Mouse (Mus musculus) ES-E14 (cell line): ENCODE measurements around the gene Erich3. TPM values are rescaled to one million over a fixed set of nuclear protein-coding genes. Genes with fewer than 3 reads are reported as not detected.

ENCODE experiments used
- DNase-seq: peaks from one replicate; pipeline ENCODE4 v3.0.0-alpha.2; 2013; ENCODE audit warnings: low read depth, low spot score
- H3K27ac ChIP-seq: 2 replicates; pipeline ENCODE4 v1.5.1; 2012; ENCODE audit warnings: low read depth, mild to moderate bottlenecking, low read length, moderate library complexity, mixed read lengths; ENCODE audit not compliant: poor library complexity, insufficient read depth, severe bottlenecking
- H3K36me3 ChIP-seq: 2 replicates; pipeline ENCODE4 v1.6.1; 2012; ENCODE audit warnings: mild to moderate bottlenecking, low read length, moderate library complexity, mixed read lengths; ENCODE audit not compliant: control insufficient read depth, poor library complexity, insufficient read depth, severe bottlenecking
- H3K4me1 ChIP-seq, 2 experiments: fragments of 150-350 bp in 1 of 2; sonication (generic) in 1 of 2; 2 replicates each; pipeline ENCODE4 v1.6.1; 2012; ENCODE audit warnings: low read length in 2 of 2, mild to moderate bottlenecking in 1 of 2, mixed read lengths in 1 of 2; ENCODE audit not compliant: control insufficient read depth in 2 of 2, insufficient read depth in 2 of 2, poor library complexity in 1 of 2
- H3K4me3 ChIP-seq, 2 experiments: fragments of 150-350 bp in 1 of 2; sonication (generic) in 1 of 2; 2 replicates each; pipeline ENCODE4 v1.5.1; 2012; ENCODE audit warnings: low read length in 2 of 2, low read depth in 1 of 2, mild to moderate bottlenecking in 1 of 2, mixed read lengths in 1 of 2; ENCODE audit not compliant: insufficient read depth in 1 of 2, poor library complexity in 1 of 2, severe bottlenecking in 1 of 2
- H3K9ac ChIP-seq: 2 replicates; pipeline ENCODE4 v1.6.1; 2012; ENCODE audit warnings: low read depth, mild to moderate bottlenecking, low read length, mixed read lengths; ENCODE audit not compliant: poor library complexity, insufficient read depth, severe bottlenecking
- H3K9me3 ChIP-seq: fragments of 150-350 bp; sonication (generic); 2 replicates; pipeline ENCODE4 v1.6.1; 2012; ENCODE audit warnings: low read depth, mild to moderate bottlenecking, low read length; ENCODE audit not compliant: control insufficient read depth, insufficient read depth
- CHD2 ChIP-seq: IDR thresholded peaks from 2 replicates; pipeline ENCODE4 v1.6.1; 2014; ENCODE audit warnings: mild to moderate bottlenecking, low read depth, low read length, inconsistent platforms
- HCFC1 ChIP-seq: IDR thresholded peaks from 2 replicates; pipeline ENCODE4 v1.6.1; 2012; ENCODE audit warnings: low read length, inconsistent platforms, borderline replicate concordance; ENCODE audit not compliant: insufficient read depth
- MAFK ChIP-seq: IDR thresholded peaks from 2 replicates; pipeline ENCODE4 v1.6.1; 2014; ENCODE audit warnings: mild to moderate bottlenecking, low read depth, low read length, inconsistent platforms; ENCODE audit not compliant: insufficient read depth
- ZC3H11A ChIP-seq: IDR thresholded peaks from 2 replicates; pipeline ENCODE4 v1.6.1; 2012; ENCODE audit warnings: low read depth, mild to moderate bottlenecking, inconsistent platforms, low read length, borderline replicate concordance
- ZNF384 ChIP-seq: IDR thresholded peaks from 2 replicates; pipeline ENCODE4 v1.6.1; 2012; ENCODE audit warnings: low read depth, low read length, inconsistent platforms
- in situ Hi-C, 2 experiments: fragments of 600-800 bp; cut with MboI; formaldehyde crosslinking; loops; one replicate each; pipeline ENCODE4 v1.15.1; 2025; ENCODE audit warnings: low sequenced_read_pairs in 2 of 2, inconsistent platforms in 1 of 2; ENCODE audit not compliant: unreplicated experiment in 2 of 2
- total RNA-seq: library from RNA; depleted of rRNA; stranded (reverse); fragments of 300-350 nt; gene quantifications from 2 replicates; pipeline ENCODE4 v1.2.3, GENCODE M21; 2012

Gene Erich3
- total RNA-seq, 1 experiment: 0.09 TPM

DNA sequence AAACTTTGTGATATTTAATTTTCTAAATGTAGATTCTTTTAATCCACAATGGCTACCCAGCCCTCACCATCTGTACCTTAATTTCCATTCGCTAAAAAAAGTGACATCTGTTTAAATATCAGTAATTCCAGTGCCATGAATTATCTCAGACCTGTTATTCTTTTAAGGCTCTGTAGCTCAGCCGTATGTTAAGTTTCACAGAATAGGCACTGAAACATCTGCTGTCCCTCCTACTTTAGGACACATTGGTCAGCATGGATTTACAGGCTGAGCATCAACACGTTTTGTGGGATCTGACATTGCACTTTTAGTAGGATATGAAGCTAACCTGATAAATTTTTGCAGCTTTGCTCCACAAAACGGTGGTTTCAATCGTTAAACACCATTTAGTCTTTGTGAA is 35.2 kb downstream of the Erich3 start:
- no peaks in the 10 kb centered on the region for H3K9me3 ChIP-seq
- TF ChIP-seq MAFK (no peak), HCFC1 (no peak), CHD2 (no peak), ZNF384 (no peak), ZC3H11A (no peak)
- DNase-seq: no peak
- H3K9ac ChIP-seq: no peak overlapping the region
- no peak overlapping the region for H3K27ac ChIP-seq
- no peaks in the 10 kb centered on the region for H3K36me3 ChIP-seq
- H3K4me3 ChIP-seq: no peak overlapping the region
- no peaks in the 10 kb centered on the region; a peak in 1 of 4 replicates for H3K4me1 ChIP-seq
- in situ Hi-C loops: no loop called here

GRCm38 (mm10) chr3:154700296-154700695 is 36.6 kb downstream of the Erich3 start:
- TF ChIP-seq CHD2: no peak
- TF ChIP-seq ZNF384: no peak
- no peak for TF ChIP-seq MAFK
- no peak for TF ChIP-seq HCFC1
- no peak for TF ChIP-seq ZC3H11A
- in situ Hi-C loops: no loop called here
- no peak overlapping the region for H3K9ac ChIP-seq
- no peaks in the 10 kb centered on the region; a peak in 1 of 4 replicates for H3K4me1 ChIP-seq
- no peak for DNase-seq
- H3K9me3 ChIP-seq: no peaks in the 10 kb centered on the region
- no peaks in the 10 kb centered on the region for H3K36me3 ChIP-seq
- no peak overlapping the region for H3K4me3 ChIP-seq
- H3K27ac ChIP-seq: no peak overlapping the region

- DNase-seq: no peak
- TF ChIP-seq MAFK (no peak), CHD2 (no peak), ZNF384 (no peak), HCFC1 (no peak), ZC3H11A (no peak)
- no peaks in the 10 kb centered on the region for H3K36me3 ChIP-seq
- no peak overlapping the region for H3K27ac ChIP-seq
- H3K4me1 ChIP-seq: no peaks in the 10 kb centered on the region; a peak in 1 of 4 replicates
- H3K9me3 ChIP-seq: no peaks in the 10 kb centered on the region
- in situ Hi-C loops: no loop called here
- H3K9ac ChIP-seq: no peak overlapping the region
- H3K4me3 ChIP-seq: no peak overlapping the region
Measured at GRCm38 (mm10) chr3:154700735-154701134, 37.1 kb downstream of the Erich3 start.

DNA sequence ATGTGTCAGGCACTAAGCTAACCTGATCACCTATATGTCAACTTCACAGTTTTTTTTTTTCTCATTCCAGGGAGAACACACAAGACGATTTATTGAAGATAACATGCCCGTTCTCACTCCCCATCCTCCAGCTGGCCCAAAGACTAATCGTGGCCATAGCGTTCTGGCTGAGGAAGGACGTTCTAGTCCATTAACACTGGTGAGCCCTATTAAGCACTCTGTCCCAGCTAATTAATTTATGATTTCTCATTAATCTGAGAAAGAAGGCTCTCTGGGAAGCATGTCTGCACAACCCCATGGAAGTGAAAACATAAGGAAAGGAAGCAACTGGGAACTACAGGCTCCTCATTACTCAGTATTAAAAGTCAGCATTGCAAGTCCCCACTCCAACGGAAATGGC is 41.1 kb downstream of the Erich3 start:
- Histone ChIP-seq H3K4me1 (no peaks in the 10 kb centered on the region), H3K9ac (no peak overlapping the region), H3K9me3 (no peaks in the 10 kb centered on the region), H3K27ac (no peak overlapping the region), H3K36me3 (no peaks in the 10 kb centered on the region), H3K4me3 (no peak overlapping the region)
- DNase-seq: no peak
- in situ Hi-C loops: no loop called here
- TF ChIP-seq CHD2: no peak
- no peak for TF ChIP-seq HCFC1
- TF ChIP-seq ZNF384: no peak
- no peak for TF ChIP-seq ZC3H11A
- TF ChIP-seq MAFK: no peak

GRCm38 (mm10) chr3:154708150-154708549 is 44.5 kb downstream of the Erich3 start:
- TF ChIP-seq ZNF384 (no peak), CHD2 (no peak), MAFK (no peak), ZC3H11A (no peak), HCFC1 (no peak)
- Histone ChIP-seq H3K4me1 (no peaks in the 10 kb centered on the region), H3K9me3 (no peaks in the 10 kb centered on the region), H3K4me3 (no peak overlapping the region), H3K27ac (no peak overlapping the region), H3K9ac (no peak overlapping the region), H3K36me3 (no peaks in the 10 kb centered on the region)
- in situ Hi-C loops: no loop called here
- DNase-seq: no peak
